ENCODE assay signal across 18 mouse cellular contexts in genomic region chr8:45587011-45587410, GRCm38 (mm10).
DNase-seq lines count a peak whose midpoint lies in the region; TF ChIP-seq lines count a peak whose summit lies in the region.
"Had no signal": no experiment of that assay in that cellular context is flagged by ENCODE, and none has a peak within 500 bp of the region (broad histone marks: within the 10 kb centered on the region; RNA-seq: fewer than 3 reads in every experiment).

No protein-coding gene starts in this region.

- DNase-seq in heart, embryonic 10.5 days (ENCODE audit: low spot score): no peak
- DNase-seq in heart, postnatal 25 days (ENCODE audit: low spot score): no peak
- DNase-seq in left cerebral cortex, adult 2 months (ENCODE audit: extremely low spot score in 1 of 2, low spot score in 2 of 2): peak in 1 of 2 experiments; percentile 36
- DNase-seq in left cerebral cortex, adult 11 months (ENCODE audit: low spot score): no peak
- peak; percentile 44 to 48 for DNase-seq in right cerebral cortex, adult 2 months (ENCODE audit: low spot score in 2 of 2)
- DNase-seq in right cerebral cortex, postnatal 4 days: no peak
- DNase-seq in layer of hippocampus, adult 9-11 months: peak; percentile 56
- DNase-seq in urinary bladder, postnatal 36 days (ENCODE audit: low spot score in 2 of 2): no peak
- DNase-seq: adrenal gland, postnatal 36 days; cerebellum, adult 18-20 months; cerebellum, postnatal 36 days; gastrocnemius, postnatal 14 days; heart, adult 18-20 months; heart, postnatal 4 days; liver, postnatal 0 days; lung, postnatal 10 days had no signal

- H3K27ac ChIP-seq in heart, embryonic 10.5 days: 0 out of 2 replicates have a peak overlapping the region, but pooled peaks have one; percentile 17
- H3K27ac ChIP-seq in left cerebral cortex, adult 2 months: peak overlapping the region; percentile 70
- H3K27ac ChIP-seq: kidney, embryonic 15.5 days; limb, embryonic 10.5 days had no signal

- H3K9me3 ChIP-seq in heart, embryonic 10.5 days: no peaks in the 10 kb centered on the region
- H3K9me3 ChIP-seq: kidney, embryonic 15.5 days; limb, embryonic 10.5 days had no signal

- intact Hi-C loops in heart, postnatal 25 days (cut with DNase I): no loop called here
- intact Hi-C loops in left cerebral cortex, adult 2 months (cut with DNase I): no loop called here

- 86% methylated on average over 9 of the region's 9 CpGs for WGBS in heart, embryonic 10.5 days

- H3K36me3 ChIP-seq in heart, embryonic 10.5 days: no peaks in the 10 kb centered on the region
- H3K36me3 ChIP-seq: kidney, embryonic 15.5 days; limb, embryonic 10.5 days had no signal

- H3K4me1 ChIP-seq in heart, embryonic 10.5 days: peaks cover 12% of the 10 kb centered on the region; the same call in 1 of the 2 replicates
- H3K4me1 ChIP-seq: limb, embryonic 10.5 days had no signal

- H3K27me3 ChIP-seq in heart, embryonic 10.5 days (ENCODE audit: insufficient read depth, poor library complexity, severe bottlenecking): no peaks in the 10 kb centered on the region
- H3K27me3 ChIP-seq: kidney, embryonic 15.5 days had no signal

- no peak for TF ChIP-seq CTCF in left cerebral cortex, adult 2 months (IDR thresholded peaks at IDR 0.05)

- no peak overlapping the region for H3K4me3 ChIP-seq in heart, embryonic 10.5 days
- H3K4me3 ChIP-seq in left cerebral cortex, adult 2 months: no peak overlapping the region
- H3K4me3 ChIP-seq: kidney, embryonic 15.5 days; limb, embryonic 10.5 days had no signal

Comparison
In these comparisons a context has a peak if more than half of its experiments do, and no peak if none do; other contexts are left out.
1. DNase-seq: peak in right cerebral cortex, adult 2 months (2 of 2) and layer of hippocampus, adult 9-11 months (single experiment); none in heart, embryonic 10.5 days (single experiment), heart, postnatal 25 days (single experiment), left cerebral cortex, adult 11 months (single experiment), right cerebral cortex, postnatal 4 days (single experiment) and urinary bladder, postnatal 36 days (0 of 2).